Mouse (Mus musculus) gastrocnemius, postnatal 10 days (tissue): ENCODE results near the gene Fstl4. TPM values are rescaled to one million over a fixed set of nuclear protein-coding genes. Genes with fewer than 3 reads are reported as not detected.
A peak's percentile ranks its signal among the peaks of the same experiment; 100 is the strongest.

Source experiments
- DNase-seq: peaks from one replicate; pipeline ENCODE4 v3.0.0; 2021; ENCODE audit warnings: mixed read lengths
- long read RNA-seq, 2 experiments: library from polyadenylated mRNA; stranded (forward); transcript quantifications; one replicate each; pipeline ENCODE4 v2.0.0; 2021
- total RNA-seq, 2 experiments: library from RNA; stranded (reverse); gene quantifications; 2 replicates each; pipeline ENCODE4 v1.2.3; 2021

Fstl4 gene
- under 1 TPM; 0.05 to 0.20 TPM for total RNA-seq
- long read RNA-seq, experiment 1, result 0 reads
- long read RNA-seq, experiment 2, result 0 reads

DNA sequence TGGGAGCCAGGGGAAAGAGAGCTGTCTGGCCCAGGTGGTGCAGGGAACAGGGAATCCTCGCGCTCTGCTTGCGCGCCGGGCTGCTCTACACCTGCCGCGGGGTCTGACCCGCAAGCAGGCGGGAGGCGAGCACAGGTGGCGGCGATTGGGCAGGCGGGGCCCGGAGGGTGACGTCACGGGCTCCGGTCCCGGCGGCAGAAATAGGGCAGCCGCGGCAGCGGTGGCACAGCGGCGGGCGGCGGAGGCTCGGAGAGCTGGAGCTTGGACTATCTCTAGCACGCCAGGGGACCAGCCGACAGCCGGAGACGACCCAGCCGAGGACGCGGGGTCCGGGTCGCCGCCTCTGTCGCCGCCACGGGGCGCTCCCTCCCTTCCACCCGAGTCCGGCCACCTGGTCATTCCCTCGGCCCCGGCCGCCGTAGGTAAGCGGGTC lies at the start of gene Fstl4:
Fstl4 (plus strand) TSS at position 174 of the 433 bp plus-strand sequence.
- peak; percentile 8 for DNase-seq

DNA sequence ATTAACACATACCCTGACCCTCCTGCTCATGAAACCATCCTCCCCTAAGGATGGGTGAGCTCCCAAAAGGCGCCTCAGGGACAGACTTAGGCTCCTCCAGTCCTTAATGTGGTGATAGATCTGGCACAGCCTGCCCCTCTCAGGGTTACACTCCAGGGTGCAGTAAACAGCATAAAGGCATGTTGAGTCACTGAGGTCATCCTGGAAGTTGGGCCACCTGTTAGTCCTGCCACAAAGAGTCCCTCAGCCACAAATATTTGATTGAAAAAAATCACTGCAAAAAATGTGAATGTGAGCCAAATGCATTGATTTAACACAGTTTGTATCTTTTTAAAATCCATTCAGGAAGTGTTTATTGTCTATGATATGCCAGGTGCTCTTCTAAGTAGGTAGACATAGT lies 45.9 kb upstream of the Fstl4 start:
- no peak for DNase-seq

DNA sequence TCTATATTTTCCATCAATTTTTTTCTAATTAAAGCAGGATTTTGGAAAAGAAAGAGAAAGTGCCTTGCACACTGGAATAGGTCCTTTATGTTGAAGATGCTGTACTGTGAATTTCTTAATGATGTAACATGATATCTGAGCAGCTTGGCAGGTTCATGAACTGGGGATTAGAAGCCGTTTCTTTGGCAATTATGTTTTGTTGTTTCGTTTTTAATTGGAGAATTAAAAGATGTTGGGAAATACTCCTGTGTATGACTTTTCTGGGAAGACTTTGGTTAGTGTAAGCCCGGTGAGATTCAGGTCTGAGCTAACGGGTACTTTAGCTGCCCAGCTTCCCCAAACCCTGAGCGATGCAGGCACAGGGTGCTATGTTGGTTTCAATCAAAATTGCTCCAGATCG lies 43.3 kb upstream of the Fstl4 start:
- no peak for DNase-seq

DNA sequence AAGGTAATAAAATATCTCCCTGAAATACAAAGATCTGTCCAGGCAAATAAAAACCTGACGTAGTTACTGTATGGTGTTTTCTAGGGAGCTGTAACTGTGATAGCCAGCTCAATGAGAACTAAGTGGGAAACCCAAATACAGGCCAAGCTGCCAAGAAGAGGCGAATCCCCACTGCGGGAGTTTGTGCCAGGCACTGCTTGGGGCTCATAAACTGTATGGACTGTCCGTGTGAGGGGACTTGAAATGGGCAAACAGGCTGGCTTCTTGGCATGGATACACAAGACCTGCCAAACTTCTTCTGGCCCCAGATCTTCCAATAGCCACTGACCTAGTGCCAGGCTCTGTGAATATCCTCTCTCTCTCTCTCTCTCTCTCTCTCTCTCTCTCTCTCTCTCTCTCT lies 41.7 kb upstream of the Fstl4 start:
- no peak for DNase-seq

DNA sequence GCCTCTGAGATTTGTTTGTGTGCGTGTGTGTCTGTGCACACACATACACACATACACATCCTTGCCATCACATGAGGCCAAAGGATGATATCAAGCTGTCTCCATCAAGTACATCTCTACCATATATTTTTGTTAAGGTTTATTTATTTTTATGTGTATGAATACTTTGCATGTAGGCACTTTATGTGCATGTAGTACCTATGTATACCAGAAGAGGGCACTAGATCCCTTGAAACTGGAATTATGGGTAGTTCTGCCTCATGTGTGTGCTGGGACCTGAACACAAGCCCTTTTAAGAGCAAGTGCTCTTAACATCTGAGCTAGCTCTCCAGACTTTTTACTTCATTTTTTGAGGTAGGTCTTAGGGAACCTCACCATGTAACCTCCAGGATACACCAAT lies 38.4 kb upstream of the Fstl4 start:
- no peak for DNase-seq

DNA sequence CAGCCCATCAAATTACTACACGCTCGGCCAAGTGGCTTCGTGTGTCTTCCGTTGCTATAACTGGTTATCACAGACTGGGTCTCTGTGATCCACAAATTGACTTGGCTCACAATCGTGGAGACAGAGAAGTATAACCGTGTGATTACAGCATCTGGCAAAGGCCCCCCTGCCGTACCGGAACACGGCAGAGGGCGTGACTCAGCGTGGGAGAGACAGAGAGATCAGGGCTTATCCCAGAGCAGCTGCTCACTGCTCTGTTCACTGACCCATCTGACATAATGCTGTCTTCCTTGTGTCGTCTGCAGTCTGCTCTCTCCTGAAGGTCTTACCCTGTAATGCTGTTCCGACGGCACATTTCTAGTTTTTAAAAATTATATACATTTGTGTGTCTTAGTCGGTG lies 36.0 kb upstream of the Fstl4 start:
- no peak for DNase-seq

DNA sequence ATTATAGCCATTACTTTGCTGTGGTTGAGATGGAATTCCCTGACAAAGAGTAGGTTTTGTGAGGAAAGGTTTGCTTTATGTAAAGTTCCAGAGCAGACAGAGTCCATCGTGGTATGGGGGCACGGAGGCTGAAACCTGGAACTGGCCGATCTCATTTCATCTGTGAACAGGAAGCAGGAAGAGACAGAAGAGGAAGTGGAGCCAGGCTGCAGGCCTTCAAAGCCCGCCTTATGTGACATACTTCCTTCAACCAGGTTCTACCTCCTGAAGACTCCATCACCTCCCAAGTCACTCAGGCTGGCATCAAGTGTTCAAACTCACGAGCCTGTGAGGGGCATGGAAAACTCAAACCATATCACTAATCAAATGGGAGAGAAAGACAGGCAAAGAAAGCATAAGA lies 34.5 kb upstream of the Fstl4 start:
- no peak for DNase-seq

DNA sequence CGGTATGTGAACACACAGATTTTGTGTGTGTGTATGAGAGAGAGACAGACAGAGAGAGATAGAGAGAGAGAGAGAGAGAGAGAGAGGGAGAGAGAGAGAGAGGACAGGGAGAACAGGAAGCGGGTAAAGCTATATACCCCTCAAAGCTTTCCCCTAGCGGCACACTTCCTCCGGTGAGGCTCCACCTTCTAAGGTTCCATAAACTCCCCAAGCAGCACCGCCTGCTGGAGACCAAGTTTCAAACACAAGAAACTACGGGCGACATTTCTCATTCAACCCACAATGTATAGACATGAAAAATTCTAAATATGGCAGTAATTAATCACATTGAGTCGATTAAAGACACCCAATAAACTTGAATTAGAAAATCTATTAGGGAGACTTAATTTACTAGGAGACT lies 32.5 kb upstream of the Fstl4 start:
- no peak for DNase-seq

DNA sequence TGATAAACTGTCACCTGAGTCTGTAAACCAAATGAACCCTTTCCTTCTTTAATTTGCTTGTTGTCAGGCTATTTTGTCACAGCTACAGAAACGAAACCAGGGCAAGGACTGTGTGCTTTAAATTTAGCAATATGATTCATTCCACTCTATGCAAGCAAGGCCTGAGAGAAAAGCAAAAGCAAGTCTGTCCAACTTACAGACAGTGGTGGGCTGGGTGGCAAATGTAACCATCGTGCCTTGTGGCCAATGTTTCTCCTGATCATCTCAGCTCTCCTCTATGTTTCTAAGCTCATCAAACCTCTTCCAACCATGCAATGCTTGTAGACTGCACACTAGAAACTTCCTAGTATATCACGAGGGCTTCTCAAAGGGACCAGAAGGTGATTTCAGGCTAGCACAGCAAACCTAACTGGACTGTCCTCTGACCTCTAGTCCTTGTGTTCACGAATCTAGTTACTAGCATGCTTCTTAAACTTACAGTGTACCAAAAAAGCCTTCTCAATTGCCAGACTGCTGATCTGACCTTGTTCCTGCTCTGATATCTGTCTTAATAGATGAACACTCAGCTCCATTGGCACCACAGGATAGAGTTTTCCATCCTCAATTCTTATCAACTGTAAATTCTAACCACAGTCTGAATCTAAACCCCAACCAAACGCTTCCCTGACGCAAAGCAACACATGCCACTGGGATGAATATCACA lies 29.8 kb upstream of the Fstl4 start:
- DNase-seq, result no peak

DNA sequence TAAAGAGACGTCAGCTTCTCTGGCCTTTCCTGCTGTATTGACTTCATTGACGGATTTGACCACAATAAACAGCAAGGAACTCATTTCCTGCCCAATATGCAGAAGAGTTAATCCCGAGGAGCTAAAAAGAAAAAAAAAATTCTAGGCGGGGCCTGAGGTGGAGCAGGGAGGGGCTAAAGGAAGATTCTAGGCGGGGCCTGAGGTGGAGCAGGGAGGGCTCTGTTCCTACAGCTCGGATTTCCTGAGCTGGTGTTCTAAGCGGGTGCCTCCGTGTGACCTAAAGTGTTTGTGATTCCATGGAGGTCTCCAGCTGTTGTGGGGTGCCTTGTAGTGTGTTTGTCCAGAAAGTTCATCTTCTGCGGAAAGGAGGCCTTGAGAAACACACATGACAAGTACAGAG lies 25.2 kb upstream of the Fstl4 start:
- no peak for DNase-seq

DNA sequence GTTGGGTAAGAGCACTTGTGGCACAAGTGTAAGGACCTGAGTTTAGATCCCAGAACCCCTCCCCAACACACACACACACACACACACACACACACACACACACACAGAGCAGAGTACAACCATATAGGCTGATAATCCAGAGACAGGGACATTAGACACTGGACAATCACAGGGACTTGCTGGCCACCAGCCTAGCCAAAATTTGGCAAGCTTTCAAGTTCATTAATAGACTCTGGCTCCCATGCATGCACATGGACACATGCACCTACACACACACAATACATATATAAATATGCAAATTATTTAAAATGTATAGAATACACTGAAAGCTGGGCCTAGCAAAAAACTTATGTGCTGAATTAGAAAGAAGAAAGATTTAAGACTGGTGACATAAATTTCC lies 24.0 kb upstream of the Fstl4 start:
- no peak for DNase-seq

DNA sequence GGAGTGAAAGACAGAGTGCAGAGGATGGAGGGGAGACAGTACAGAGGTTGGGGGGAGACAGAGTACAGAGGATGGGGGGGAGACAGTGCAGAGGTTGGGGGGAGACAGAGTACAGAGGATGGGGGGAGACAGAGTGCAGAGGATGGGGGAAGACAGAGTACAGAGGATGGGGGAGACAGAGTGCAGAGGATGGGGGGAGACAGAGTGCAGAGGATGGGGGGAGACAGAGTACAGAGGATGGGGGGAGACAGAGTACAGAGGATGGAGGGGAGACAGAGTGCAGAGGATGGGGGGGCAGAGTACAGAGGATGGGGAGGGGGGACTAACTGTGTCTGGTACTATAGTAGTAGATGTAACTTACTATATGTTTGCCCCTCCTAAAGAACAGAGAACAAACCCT lies 20.5 kb upstream of the Fstl4 start:
- DNase-seq, result no peak

DNA sequence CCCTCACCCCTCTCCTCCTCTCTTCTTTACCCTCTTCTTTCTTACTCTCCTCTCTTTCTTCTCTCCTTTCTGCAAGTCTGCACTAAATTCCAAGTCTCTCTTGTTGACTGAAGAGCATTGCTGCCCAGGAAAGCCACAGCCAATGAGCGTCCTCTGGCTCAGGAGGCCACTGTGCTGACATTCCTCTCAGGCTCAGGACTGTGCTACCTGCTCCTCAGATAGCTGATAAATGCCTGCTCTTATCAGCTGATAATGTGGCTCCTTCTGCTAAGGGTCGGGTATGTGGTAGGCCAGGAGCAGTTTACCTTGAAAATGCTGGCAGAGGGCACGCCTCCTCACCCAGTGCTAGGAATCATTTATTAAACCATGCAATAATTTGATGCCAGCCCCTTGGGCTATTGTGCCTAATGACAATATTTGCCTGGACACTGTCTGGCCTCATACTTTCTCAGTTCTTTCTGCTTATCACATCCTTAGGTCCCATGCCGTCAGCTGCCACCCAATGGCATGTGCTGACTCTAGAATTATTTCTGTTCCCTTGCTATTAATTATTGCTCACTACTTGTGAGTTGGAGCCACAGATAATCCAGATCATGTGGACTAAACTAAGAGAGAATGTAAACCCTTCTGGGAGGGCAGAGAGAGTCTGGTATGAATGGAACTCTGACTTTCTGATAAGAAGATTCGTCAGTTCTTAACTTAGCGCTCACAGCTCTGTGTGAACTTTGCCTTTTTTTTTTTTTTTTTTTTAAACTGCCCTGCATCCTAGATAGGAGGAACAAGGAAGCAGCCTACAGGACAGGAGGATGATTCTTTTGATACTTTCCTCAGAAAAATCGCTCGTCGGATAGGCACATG lies 19.6 kb upstream of the Fstl4 start:
- no peak for DNase-seq

DNA sequence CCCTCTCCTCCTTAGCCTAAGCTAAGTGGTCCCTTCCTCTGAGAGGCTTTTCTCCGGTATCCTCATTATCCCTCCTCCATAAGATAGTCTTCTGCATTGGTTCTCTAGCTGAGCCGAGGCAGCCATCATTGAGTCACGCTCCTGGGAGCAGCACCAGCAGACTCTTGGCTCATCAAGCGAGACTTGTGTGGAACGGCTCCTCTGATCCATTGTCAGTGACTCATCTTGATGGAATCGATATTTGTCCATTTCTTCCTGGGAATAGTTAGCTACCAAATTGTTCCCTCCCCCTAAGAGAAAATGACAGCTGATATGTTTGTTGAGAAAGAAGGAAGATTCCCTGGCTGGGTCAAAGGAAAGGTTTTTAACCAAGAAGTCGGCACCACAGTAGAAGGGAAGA lies 17.2 kb upstream of the Fstl4 start:
- no peak for DNase-seq

DNA sequence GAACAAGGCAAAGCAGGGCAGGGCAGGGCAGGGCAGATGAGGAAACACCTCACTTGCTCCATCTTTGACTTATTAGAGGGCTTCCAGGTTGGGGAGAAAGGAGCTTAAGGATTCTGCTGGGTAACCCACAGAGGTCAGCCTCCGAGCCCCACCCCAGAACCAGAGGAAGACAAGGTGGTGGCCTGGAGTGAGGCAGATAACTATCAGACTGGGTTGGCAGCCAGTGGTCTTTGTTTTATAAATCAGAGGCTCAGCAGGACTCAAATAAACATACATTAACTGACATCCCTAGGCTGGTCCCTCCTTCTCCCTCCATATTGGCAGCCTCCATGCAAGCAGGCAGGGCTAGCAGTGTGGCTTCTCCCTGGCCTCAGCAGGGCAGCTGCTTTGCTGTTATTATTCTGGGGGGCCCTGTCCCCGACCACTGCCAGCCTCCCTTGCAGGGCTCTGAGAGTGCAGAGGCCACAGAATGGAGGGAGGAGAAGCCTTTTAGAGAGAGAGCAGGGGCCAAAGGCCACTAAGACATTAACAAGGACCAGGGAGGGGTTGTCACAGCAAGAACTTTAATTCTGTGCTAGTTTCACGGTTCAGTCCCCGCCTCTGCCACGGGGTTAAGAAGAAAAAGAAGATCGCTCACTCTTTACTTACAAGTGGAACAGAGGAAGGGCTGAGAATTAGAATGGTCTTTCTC lies 16.5 kb upstream of the Fstl4 start:
- DNase-seq, result no peak

DNA sequence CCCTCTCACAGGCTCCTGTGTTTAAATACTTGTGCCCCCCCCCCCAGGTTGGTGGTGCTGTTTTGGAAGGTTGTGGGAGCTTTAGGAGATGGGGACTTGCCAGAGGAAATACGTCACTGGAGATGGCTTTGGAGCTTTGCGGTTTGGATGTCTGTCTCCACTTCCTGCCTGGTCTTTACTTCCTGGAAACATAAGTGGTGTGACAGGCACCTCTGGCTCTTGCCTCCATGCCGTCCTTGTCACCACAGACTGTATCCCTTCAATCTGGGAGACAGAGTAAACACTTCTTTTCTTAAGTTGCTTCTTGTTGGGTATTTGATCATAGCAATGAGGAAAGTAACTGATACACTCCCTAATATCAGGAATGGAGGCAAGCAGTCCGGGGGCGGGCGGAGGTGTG lies 14.4 kb upstream of the Fstl4 start:
- no peak for DNase-seq

DNA sequence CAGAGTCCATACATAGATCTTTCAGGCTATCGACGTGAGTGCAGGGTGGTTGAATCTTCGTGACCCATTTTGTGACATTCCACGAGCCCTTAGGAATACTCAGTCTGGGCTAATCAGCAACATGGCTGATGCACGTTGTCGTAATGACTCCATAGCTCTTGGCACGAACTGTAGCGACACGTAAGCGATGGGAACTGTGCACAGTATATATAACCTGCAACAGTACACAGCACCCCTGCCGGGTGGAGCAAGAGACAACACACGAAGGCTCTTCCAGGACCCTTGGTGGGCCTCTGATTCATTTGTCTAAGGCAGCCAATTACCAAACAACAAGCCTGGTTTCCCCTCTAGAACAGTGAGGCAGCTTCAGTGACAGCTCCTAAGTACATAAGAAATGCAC lies 11.9 kb upstream of the Fstl4 start:
- no peak for DNase-seq

DNA sequence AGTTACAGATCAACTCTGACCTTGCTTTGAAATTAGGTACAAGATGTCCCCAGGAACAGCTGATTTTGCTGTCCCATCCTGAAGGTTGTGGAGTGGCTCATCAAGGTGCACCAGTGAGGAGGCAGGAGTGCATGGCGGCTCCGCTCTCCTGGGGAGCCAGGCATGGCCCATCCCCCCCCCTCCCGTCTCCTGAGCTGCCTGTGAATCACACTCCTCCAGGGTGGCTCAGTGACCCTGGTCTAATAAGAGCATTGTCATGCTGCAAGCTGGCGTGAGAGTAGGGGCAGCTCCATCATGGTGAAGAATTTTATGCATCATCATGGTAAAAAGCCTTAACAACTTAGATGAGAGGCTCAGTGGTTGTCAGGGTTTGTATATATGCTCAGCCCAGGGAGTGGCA lies 11.2 kb upstream of the Fstl4 start:
- DNase-seq, result no peak

DNA sequence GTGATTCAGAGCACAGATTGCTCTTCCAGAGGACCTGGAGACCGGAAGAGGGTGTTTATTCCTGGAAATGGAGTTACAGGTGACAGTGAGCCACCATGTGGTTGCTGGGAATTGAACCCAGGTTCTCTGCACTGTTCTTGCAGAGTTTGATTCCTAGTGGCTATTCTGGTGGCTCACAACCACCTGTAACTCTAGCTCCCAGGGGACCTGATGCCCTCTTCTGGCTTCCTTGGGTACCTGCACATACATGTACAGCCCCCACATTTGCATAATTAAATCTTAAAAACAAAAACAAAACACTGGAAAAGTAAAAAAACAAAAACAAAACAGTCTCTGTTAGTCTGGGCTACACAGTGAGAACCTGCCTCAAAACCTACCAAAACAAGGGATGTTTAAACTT lies 2.6 kb upstream of the Fstl4 start:
- no peak for DNase-seq

DNA sequence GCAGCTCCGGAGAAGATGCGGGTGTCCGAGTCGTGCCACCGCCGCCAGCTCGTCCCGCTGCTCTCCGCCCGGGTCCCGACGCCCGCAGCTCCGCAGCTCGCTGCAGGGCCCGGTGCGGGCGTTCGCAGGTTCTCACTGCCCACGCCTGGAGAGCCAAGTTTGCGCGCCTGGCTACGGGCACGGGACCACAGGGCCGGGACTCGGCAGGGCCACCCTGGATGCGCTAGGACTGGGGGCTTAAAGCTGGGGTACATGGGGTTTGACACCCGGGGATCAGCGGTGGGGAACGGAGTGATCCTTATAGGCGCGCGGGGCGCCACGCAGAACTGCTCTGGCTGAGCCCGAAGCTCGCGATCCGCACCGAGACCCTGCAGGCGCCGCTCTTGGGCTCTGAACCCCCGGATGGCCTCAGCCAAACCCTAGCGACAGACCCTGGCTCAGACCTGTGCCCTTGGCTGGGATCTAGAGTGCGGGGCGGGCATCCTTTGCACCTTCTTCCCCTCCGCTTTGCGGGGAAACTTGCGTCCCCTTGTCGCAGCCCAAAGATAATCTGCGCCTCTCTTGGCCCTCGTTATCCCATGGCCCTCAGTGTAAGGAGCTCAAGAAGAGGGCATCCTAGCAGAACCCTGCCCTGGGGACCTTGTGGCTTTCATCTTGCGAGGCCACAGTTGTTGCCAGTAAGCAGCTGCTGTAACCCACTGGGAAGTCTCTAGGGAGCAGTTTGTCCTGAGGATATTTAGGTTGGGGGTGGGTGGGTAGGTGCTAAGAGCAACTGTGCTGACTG lies 652 bp downstream of the Fstl4 start:
- DNase-seq, result no peak

DNA sequence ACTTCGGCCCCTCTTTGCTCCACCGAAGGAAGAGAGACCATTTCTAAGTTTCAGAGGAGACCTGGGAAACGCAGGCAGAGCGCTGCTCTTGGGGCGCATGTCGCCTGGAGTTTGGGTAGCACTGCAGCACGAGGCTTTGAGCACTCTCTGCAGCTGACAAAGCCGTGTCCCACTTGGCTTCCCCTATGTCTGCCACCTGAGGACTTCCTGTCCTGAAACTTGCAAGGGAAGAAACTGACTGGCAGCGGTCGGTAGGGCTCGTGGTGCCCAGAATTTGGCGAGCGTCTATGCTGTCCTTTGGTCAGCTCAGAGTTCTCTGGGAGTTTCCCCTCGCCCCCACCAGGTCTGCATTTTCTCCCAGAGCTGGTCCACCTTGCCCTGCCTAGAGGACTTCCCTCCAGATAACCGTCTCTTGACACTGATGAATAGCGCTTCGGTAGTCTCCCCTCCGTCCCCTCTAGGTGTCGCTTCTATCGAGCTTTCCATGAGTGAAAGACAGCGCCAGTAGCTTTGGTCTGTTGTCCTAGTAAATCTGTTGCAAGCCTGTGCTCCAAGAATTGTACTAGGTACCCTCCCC lies 1.3 kb downstream of the Fstl4 start:
- DNase-seq, result no peak

DNA sequence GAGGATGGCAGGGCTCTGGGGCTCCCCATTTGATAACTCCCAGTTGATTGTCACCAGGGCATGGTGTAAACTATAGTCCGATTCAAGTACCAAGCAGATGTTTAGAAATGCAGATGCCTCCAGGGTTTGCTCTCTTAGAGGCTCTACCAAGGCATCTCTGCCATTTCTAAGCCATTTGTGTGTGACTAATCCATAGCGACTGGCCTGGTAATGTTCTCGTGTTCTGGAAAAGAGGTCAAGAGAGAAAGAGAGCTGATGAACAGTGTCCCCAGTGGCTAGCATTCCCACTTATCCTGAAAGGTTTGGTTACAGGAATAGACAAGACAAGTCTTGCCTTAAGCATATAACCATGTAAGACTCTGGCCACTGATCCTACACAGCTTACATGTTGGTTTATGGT lies 3.5 kb downstream of the Fstl4 start:
- DNase-seq, result no peak
